Mouse (Mus musculus) intestine, postnatal 0 days (tissue): Measurements from ENCODE around the gene Epb41l2. TPM values are rescaled to one million over a fixed set of nuclear protein-coding genes. Genes with fewer than 3 reads are reported as not detected.

Source experiments
- ATAC-seq: fragments of 200-750 bp; cut with Nextera tagmentation; 2 replicates; pipeline ENCODE4 v1.8.0; 2017; ENCODE audit warnings: mild to moderate bottlenecking, moderate TSS enrichment, moderate library complexity
- H3K27ac ChIP-seq: fragments of 300-500 bp; sonication (generic); 2 replicates; pipeline ENCODE4 v1.5.1; 2014; ENCODE audit warnings: mild to moderate bottlenecking, low read depth, low read length, moderate library complexity
- H3K27me3 ChIP-seq: fragments of 300-500 bp; sonication (generic); replicated peaks from 2 replicates; pipeline ENCODE4 v1.6.1; 2014; ENCODE audit warnings: low read length, mixed read lengths; ENCODE audit not compliant: control insufficient read depth, insufficient read depth
- H3K36me3 ChIP-seq: fragments of 300-500 bp; sonication (generic); 2 replicates; pipeline ENCODE4 v1.6.1; 2014; ENCODE audit warnings: mild to moderate bottlenecking, moderate library complexity; ENCODE audit not compliant: control insufficient read depth, insufficient read depth
- H3K4me1 ChIP-seq: fragments of 300-500 bp; sonication (generic); replicated peaks from 2 replicates; pipeline ENCODE4 v1.6.1; 2014; ENCODE audit warnings: antibody characterized with exemption, low read length, mixed read lengths; ENCODE audit not compliant: control insufficient read depth, insufficient read depth
- H3K4me2 ChIP-seq: fragments of 300-500 bp; sonication (generic); replicated peaks from 2 replicates; pipeline ENCODE4 v1.6.1; 2014; ENCODE audit warnings: low read depth, mild to moderate bottlenecking, moderate library complexity
- H3K4me3 ChIP-seq: fragments of 300-500 bp; sonication (generic); 2 replicates; pipeline ENCODE4 v1.5.1; 2014; ENCODE audit warnings: low read depth, low read length
- H3K9ac ChIP-seq: fragments of 300-500 bp; sonication (generic); 2 replicates; pipeline ENCODE4 v1.6.1; 2014; ENCODE audit warnings: mild to moderate bottlenecking, low read depth, low read length
- H3K9me3 ChIP-seq: fragments of 300-500 bp; sonication (generic); 2 replicates; pipeline ENCODE4 v1.6.1; 2016; ENCODE audit warnings: mixed run types; ENCODE audit not compliant: control insufficient read depth
- CTCF ChIP-seq: sonication (generic); IDR thresholded peaks from 2 replicates; pipeline ENCODE4 v1.5.1; 2016; ENCODE audit warnings: low read depth, mild to moderate bottlenecking, control low read depth, antibody characterized with exemption, moderate library complexity
- WGBS: fragments of 180-500 bp; shearing (Covaris S2); extraction: QIAGEN DNeasy Blood & Tissue Kit; methylation state at CpG from one replicate; pipeline ENCODE4 v1.1.7; 2014; 5-methylcytosine and 5-hydroxymethylcytosine counted together
- polyA plus RNA-seq: library from polyadenylated mRNA; unstranded; fragments of >200 nt; fragmentation: Nextera tagmentation; extraction: Ambion mirVana; gene quantifications from 2 replicates; pipeline ENCODE4 v1.2.1, GENCODE M21; 2015

The Epb41l2 gene
- polyA plus RNA-seq, 1 experiment from 2014 or later = 13.8 TPM

DNA sequence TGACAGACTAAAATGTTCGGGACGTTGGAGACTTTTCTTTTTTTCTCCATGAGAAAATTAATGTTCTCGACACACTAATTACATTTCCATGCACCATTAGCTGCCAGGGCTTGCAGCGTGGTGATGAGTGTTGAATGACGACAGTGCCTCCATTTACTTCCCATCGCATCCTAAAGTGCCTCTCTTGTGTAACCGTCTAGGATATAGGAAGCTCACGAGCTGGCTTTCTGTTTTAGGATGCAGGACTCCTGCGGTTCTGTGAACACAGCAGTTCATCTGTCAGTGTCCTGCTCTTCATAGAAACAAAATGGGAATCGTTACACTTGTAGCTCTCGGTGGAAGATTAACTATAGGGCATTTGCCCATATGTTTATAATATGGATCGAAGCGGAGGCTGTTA is 171.7 kb downstream of the Epb41l2 start:
- no peak for ATAC-seq
- WGBS = 69% methylated on average over 13 of the region's 13 CpGs
- H3K4me3 ChIP-seq = no peak overlapping the region
- no peak for TF ChIP-seq CTCF
- no peaks in the 10 kb centered on the region for H3K9me3 ChIP-seq
- peaks cover 4% of the 10 kb centered on the region; the same call in 1 of the 2 replicates for H3K4me1 ChIP-seq
- H3K9ac ChIP-seq = no peak overlapping the region
- no peaks in the 10 kb centered on the region for H3K27me3 ChIP-seq
- H3K27ac ChIP-seq = no peak overlapping the region
- no peak overlapping the region for H3K4me2 ChIP-seq
- no peaks in the 10 kb centered on the region; the same call in 1 of the 2 replicates for H3K36me3 ChIP-seq

- WGBS = 41% methylated on average over 2 of the region's 2 CpGs
- Histone ChIP-seq H3K27me3 (no peaks in the 10 kb centered on the region), H3K27ac (no peak overlapping the region; the same call in 1 of the 2 replicates), H3K9ac (no peak overlapping the region), H3K4me1 (peaks cover 4% of the 10 kb centered on the region; the same call in 1 of the 2 replicates), H3K9me3 (no peaks in the 10 kb centered on the region), H3K4me3 (no peak overlapping the region), H3K36me3 (no peaks in the 10 kb centered on the region; the same call in 1 of the 2 replicates), H3K4me2 (0 out of 2 replicates have a peak overlapping the region, but pooled peaks have one; percentile 3)
- ATAC-seq = no peak
- no peak for TF ChIP-seq CTCF
Observed at GRCm38 (mm10) chr10:25533105-25533504, 173.5 kb downstream of the Epb41l2 start.

GRCm38 (mm10) chr10:25533513-25534246 is 174.1 kb downstream of the Epb41l2 start:
- no peaks in the 10 kb centered on the region for H3K36me3 ChIP-seq
- no peaks in the 10 kb centered on the region for H3K27me3 ChIP-seq
- TF ChIP-seq CTCF = no peak
- WGBS = 53% methylated on average over 9 of the region's 9 CpGs
- no peak overlapping the region for H3K4me3 ChIP-seq
- H3K4me2 ChIP-seq = peak overlapping the region; percentile 54; the same call in 1 of the 2 replicates
- ATAC-seq = no peak
- H3K9ac ChIP-seq = no peak overlapping the region
- no peak overlapping the region for H3K27ac ChIP-seq
- peaks cover 4% of the 10 kb centered on the region; the same call in 1 of the 2 replicates for H3K4me1 ChIP-seq
- H3K9me3 ChIP-seq = no peaks in the 10 kb centered on the region

DNA sequence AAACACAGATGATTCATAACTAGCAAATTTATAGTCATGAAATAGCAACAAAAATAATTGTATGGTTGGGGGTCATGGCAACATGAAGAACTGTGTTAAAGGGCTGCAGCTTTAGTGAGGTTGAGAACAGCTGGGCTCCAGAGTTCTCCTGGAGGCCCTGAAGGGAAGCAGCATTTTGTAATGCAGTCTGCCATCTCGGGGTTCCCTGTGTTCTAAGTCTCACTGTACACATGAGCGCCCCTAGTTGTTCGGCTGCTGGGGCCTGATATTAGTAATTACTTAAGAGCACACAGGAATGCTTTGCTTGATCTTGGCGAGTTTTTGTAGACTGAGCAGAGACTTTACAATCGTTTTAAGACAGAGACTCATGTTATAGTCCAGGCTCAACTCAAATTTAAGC is 174.9 kb downstream of the Epb41l2 start:
- 72% methylated on average over 5 of the region's 5 CpGs for WGBS
- no peak for ATAC-seq
- peak overlapping the region; percentile 54 for H3K4me2 ChIP-seq

DNA sequence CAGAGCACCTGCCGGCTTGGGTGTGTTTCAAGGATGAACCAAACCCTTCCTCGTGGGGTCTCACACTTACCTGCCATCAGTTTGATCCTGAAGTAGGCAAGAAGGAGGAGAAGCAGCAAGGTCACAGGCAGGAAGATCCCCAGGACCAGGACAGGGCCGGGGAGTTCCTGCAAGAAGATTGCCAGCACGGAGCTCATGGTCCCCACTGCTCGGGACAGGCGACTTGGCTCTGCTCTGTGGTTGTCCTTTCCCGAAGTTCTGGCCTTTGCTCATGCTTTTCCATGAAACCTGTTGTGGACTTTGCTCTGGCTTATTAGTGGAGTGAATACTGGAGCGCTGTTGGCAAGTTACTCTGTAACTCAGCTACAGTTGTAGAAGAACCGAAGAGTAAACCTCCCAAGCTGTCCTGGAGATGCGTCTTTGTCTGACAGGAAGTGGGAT is 176.3 kb downstream of the Epb41l2 start, which contains the start of gene Smlr1:
Smlr1 (minus strand) TSS at position 377 of the 441 bp plus-strand sequence.
- peak; percentile 71 for ATAC-seq
- Histone ChIP-seq H3K9ac (0 out of 2 replicates have a peak within 1 kb of the TSS, but pooled peaks have one; percentile 4), H3K27me3 (no peaks in the 10 kb centered on the region), H3K36me3 (no peaks in the 10 kb centered on the region), H3K4me1 (peaks cover 4% of the 10 kb centered on the region; the same call in 1 of the 2 replicates), H3K27ac (peak within 1 kb of the TSS; percentile 86), H3K4me2 (peak within 1 kb of the TSS; percentile 54), H3K4me3 (peak within 1 kb of the TSS; percentile 33), H3K9me3 (no peaks in the 10 kb centered on the region)
- 49% methylated on average over 10 of the region's 10 CpGs for WGBS
- TF ChIP-seq CTCF = no peak

More for the DNA sequence above, 174.9 kb downstream of the Epb41l2 start:
- no peak overlapping the region for H3K9ac ChIP-seq
- H3K36me3 ChIP-seq = no peaks in the 10 kb centered on the region
- no peak for TF ChIP-seq CTCF
- H3K27me3 ChIP-seq = no peaks in the 10 kb centered on the region
- H3K4me1 ChIP-seq = peaks cover 4% of the 10 kb centered on the region; the same call in 1 of the 2 replicates
- no peak overlapping the region for H3K27ac ChIP-seq
- H3K9me3 ChIP-seq = no peaks in the 10 kb centered on the region
- H3K4me3 ChIP-seq = peak overlapping the region; percentile 33

DNA sequence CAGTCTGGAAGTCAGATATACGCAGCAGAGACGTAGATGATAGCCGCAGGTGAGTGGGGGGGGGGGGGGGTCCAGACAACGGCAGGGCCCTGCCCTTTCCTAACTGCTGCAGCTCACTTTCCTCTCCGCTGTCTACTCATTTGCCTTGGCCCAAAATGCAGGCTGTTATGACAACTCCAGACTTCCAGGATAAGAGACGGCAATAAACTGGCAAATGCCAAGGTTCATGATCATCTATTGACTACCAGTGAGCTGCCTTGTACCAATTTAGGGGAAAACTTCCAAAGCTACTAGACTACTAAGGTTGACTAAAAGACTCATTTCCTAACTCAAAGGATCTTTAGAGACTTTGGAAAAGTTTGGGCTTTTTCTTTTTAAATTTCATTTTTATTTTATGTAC is 177.0 kb downstream of the Epb41l2 start:
- Histone ChIP-seq H3K27ac (peak overlapping the region; percentile 86), H3K9ac (no peak overlapping the region), H3K4me1 (peaks cover 4% of the 10 kb centered on the region; the same call in 1 of the 2 replicates), H3K4me2 (peak overlapping the region; percentile 54), H3K9me3 (no peaks in the 10 kb centered on the region), H3K36me3 (no peaks in the 10 kb centered on the region), H3K4me3 (no peak overlapping the region), H3K27me3 (no peaks in the 10 kb centered on the region)
- no peak for TF ChIP-seq CTCF
- 58% methylated on average over 6 of the region's 6 CpGs for WGBS
- no peak for ATAC-seq
